Mouse (Mus musculus): ENCODE results near the gene Akt3. TPM values are rescaled to one million over a fixed set of nuclear protein-coding genes. Genes with fewer than 3 reads are reported as not detected.

Akt3 gene
- polyA plus RNA-seq, 1 experiment from 2014 or later: 33.7 TPM

DNA sequence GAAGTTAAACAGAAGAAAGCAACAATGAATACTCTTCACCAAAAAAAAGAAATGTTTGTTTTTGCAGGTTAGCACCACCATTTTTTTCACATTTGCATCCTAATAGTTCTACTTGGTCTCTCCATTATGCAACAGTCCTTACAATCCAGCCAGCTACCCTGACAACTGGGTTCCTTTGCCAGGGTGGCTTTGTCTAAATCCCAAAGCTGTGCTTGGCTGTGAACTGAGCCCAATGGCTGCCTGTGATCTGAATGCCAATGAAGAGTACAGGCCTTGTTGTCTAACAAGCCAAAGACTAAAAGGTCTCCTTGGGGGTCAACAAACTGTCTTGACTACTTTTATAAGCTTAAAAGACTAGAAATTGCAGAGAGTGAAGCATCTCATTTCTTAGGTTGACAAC lies 82.6 kb downstream of the Akt3 start:
- Histone ChIP-seq H3K4me1 (ENCODE audit: control insufficient read depth, insufficient read depth, low read length) (peaks cover 11% of the 10 kb centered on the region), H3K9me3 (ENCODE audit: control insufficient read depth, low read length) (no peaks in the 10 kb centered on the region), H3K4me2 (ENCODE audit: low read length) (no peak overlapping the region), H3K27me3 (ENCODE audit: control insufficient read depth, insufficient read depth, low read length) (no peaks in the 10 kb centered on the region), H3K36me3 (ENCODE audit: control insufficient read depth, insufficient read depth, low read length) (no peaks in the 10 kb centered on the region), H3K9ac (replicated peaks; ENCODE audit: low read length) (no peak overlapping the region), H3K4me3 (replicated peaks; ENCODE audit: low read depth, low read length) (no peak overlapping the region), H3K27ac (replicated peaks; ENCODE audit: low read depth, low read length) (no peak overlapping the region; the same call in 1 of the 2 replicates)
- ATAC-seq (ENCODE audit: low FRiP score, low TSS enrichment) (peak; percentile 84), DNase-seq (peak; percentile 84)

- H3K4me2 ChIP-seq (ENCODE audit: low read length): no peak overlapping the region
- no peak overlapping the region for H3K27ac ChIP-seq (replicated peaks; ENCODE audit: low read depth, low read length)
- no peaks in the 10 kb centered on the region for H3K27me3 ChIP-seq (ENCODE audit: control insufficient read depth, insufficient read depth, low read length)
- DNase-seq (no peak), ATAC-seq (ENCODE audit: low FRiP score, low TSS enrichment) (no peak)
- H3K36me3 ChIP-seq (ENCODE audit: control insufficient read depth, insufficient read depth, low read length): no peaks in the 10 kb centered on the region
- no peaks in the 10 kb centered on the region for H3K9me3 ChIP-seq (ENCODE audit: control insufficient read depth, low read length)
- peaks cover 11% of the 10 kb centered on the region for H3K4me1 ChIP-seq (ENCODE audit: control insufficient read depth, insufficient read depth, low read length)
- no peak overlapping the region for H3K9ac ChIP-seq (replicated peaks; ENCODE audit: low read length)
- H3K4me3 ChIP-seq (replicated peaks; ENCODE audit: low read depth, low read length): no peak overlapping the region
Observed at GRCm38 (mm10) chr1:177171300-177171699, 86.7 kb downstream of the Akt3 start.

- Histone ChIP-seq H3K9me3 (ENCODE audit: control insufficient read depth, low read length) (no peaks in the 10 kb centered on the region), H3K36me3 (ENCODE audit: control insufficient read depth, insufficient read depth, low read length) (no peaks in the 10 kb centered on the region), H3K4me3 (replicated peaks; ENCODE audit: low read depth, low read length) (no peak overlapping the region), H3K27ac (replicated peaks; ENCODE audit: low read depth, low read length) (no peak overlapping the region), H3K27me3 (ENCODE audit: control insufficient read depth, insufficient read depth, low read length) (no peaks in the 10 kb centered on the region), H3K4me2 (ENCODE audit: low read length) (no peak overlapping the region), H3K9ac (replicated peaks; ENCODE audit: low read length) (no peak overlapping the region), H3K4me1 (ENCODE audit: control insufficient read depth, insufficient read depth, low read length) (no peaks in the 10 kb centered on the region)
- DNase-seq: no peak
- 22% methylated on average over 2 of the region's 2 CpGs for WGBS
- no peak for ATAC-seq (ENCODE audit: low FRiP score, low TSS enrichment)
Observed at GRCm38 (mm10) chr1:177165789-177166188, 92.2 kb downstream of the Akt3 start.

GRCm38 (mm10) chr1:177165336-177165735 lies 92.7 kb downstream of the Akt3 start:
- no peaks in the 10 kb centered on the region for H3K4me1 ChIP-seq (ENCODE audit: control insufficient read depth, insufficient read depth, low read length)
- no peak overlapping the region for H3K4me2 ChIP-seq (ENCODE audit: low read length)
- no peaks in the 10 kb centered on the region for H3K27me3 ChIP-seq (ENCODE audit: control insufficient read depth, insufficient read depth, low read length)
- DNase-seq: no peak
- H3K4me3 ChIP-seq (replicated peaks; ENCODE audit: low read depth, low read length): no peak overlapping the region
- no peaks in the 10 kb centered on the region for H3K9me3 ChIP-seq (ENCODE audit: control insufficient read depth, low read length)
- ATAC-seq (ENCODE audit: low FRiP score, low TSS enrichment): no peak
- H3K27ac ChIP-seq (replicated peaks; ENCODE audit: low read depth, low read length): no peak overlapping the region
- H3K36me3 ChIP-seq (ENCODE audit: control insufficient read depth, insufficient read depth, low read length): no peaks in the 10 kb centered on the region
- WGBS: 33% methylated on average over 2 of the region's 2 CpGs
- no peak overlapping the region for H3K9ac ChIP-seq (replicated peaks; ENCODE audit: low read length)

DNA sequence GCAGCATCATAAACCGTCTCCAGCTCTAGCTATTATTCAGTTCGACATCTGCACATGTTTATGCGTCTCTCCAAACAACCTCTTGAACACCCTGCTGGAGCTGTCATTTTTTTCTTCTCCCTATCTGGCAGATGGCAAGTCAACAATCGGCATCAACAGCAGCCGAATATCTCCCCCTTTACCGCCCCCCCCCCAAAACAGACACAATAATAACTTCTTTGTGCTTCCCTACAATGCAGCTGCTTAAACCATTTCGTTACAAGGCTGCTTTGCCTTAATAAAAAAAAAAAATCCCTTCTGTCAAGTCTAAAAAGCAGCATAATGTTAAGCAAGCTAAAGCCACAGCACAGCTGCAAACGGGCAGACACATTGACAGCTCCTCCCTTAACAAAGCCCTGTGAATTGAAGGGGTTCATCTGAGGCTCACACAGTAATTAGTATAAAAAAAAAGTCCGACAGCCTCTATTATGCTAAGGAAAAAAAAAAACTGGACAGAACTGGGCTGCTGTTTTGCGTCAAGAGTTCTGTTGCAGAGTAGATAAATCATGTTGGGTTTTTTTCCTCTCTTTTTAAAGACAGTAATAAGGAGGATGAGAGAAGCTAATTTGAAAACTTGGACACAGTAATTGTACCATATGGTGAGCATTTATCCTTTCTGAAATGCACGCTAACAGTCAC lies 107.5 kb downstream of the Akt3 start:
- DNase-seq (peak; percentile 77), ATAC-seq (ENCODE audit: low FRiP score, low TSS enrichment) (peak; percentile 87)
- 2% methylated on average over 11 of the region's 11 CpGs for WGBS
- H3K4me3 ChIP-seq (replicated peaks; ENCODE audit: low read depth, low read length): peak overlapping the region; percentile 16
- no peaks in the 10 kb centered on the region for H3K36me3 ChIP-seq (ENCODE audit: control insufficient read depth, insufficient read depth, low read length)
- peak overlapping the region; percentile 83 for H3K27ac ChIP-seq (replicated peaks; ENCODE audit: low read depth, low read length)
- H3K9ac ChIP-seq (replicated peaks; ENCODE audit: low read length): peak overlapping the region; percentile 30
- peak overlapping the region; percentile 44 for H3K4me2 ChIP-seq (ENCODE audit: low read length)
- peaks cover 21% of the 10 kb centered on the region for H3K4me1 ChIP-seq (ENCODE audit: control insufficient read depth, insufficient read depth, low read length)
- H3K27me3 ChIP-seq (ENCODE audit: control insufficient read depth, insufficient read depth, low read length): no peaks in the 10 kb centered on the region
- H3K9me3 ChIP-seq (ENCODE audit: control insufficient read depth, low read length): no peaks in the 10 kb centered on the region

DNA sequence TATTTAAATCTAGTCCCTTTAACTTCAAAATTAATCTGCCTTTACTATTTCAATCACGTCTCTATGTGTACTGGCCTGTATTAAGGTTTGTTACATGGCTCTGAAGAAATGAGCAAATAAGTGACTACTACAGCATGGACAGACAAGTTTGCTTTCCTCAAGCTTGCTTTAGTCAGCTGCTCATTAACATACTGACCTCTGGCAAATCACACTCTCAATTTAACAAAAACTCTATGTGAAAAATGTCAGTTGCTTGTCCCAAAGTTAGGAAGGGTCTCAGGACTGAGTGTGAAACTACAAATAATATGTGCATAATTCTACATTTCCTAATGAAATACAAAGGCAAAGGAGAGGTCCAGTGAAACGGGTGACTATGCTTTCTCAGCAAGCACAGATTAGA lies 109.3 kb downstream of the Akt3 start:
- WGBS: 10% methylated on average over 2 of the region's 2 CpGs
- no peak overlapping the region for H3K4me3 ChIP-seq (replicated peaks; ENCODE audit: low read depth, low read length)
- DNase-seq: no peak

GRCm38 (mm10) chr1:177141468-177141867 lies 116.5 kb downstream of the Akt3 start:
- Histone ChIP-seq H3K27ac (replicated peaks; ENCODE audit: low read depth, low read length) (no peak overlapping the region), H3K9ac (replicated peaks; ENCODE audit: low read length) (no peak overlapping the region), H3K4me1 (ENCODE audit: control insufficient read depth, insufficient read depth, low read length) (no peaks in the 10 kb centered on the region), H3K4me2 (ENCODE audit: low read length) (no peak overlapping the region), H3K36me3 (ENCODE audit: control insufficient read depth, insufficient read depth, low read length) (no peaks in the 10 kb centered on the region), H3K4me3 (replicated peaks; ENCODE audit: low read depth, low read length) (no peak overlapping the region), H3K27me3 (ENCODE audit: control insufficient read depth, insufficient read depth, low read length) (no peaks in the 10 kb centered on the region), H3K9me3 (ENCODE audit: control insufficient read depth, low read length) (no peaks in the 10 kb centered on the region)
- no peak for DNase-seq
- ATAC-seq (ENCODE audit: low FRiP score, low TSS enrichment): no peak
- 88% methylated on average over 2 of the region's 2 CpGs for WGBS

More for the DNA sequence above, 109.3 kb downstream of the Akt3 start:
- Histone ChIP-seq H3K36me3 (ENCODE audit: control insufficient read depth, insufficient read depth, low read length) (no peaks in the 10 kb centered on the region), H3K4me1 (ENCODE audit: control insufficient read depth, insufficient read depth, low read length) (peaks cover 21% of the 10 kb centered on the region), H3K27ac (replicated peaks; ENCODE audit: low read depth, low read length) (0 out of 2 replicates have a peak overlapping the region, but pooled peaks have one; percentile 28), H3K9ac (replicated peaks; ENCODE audit: low read length) (no peak overlapping the region), H3K27me3 (ENCODE audit: control insufficient read depth, insufficient read depth, low read length) (no peaks in the 10 kb centered on the region), H3K9me3 (ENCODE audit: control insufficient read depth, low read length) (no peaks in the 10 kb centered on the region), H3K4me2 (ENCODE audit: low read length) (no peak overlapping the region)
- ATAC-seq (ENCODE audit: low FRiP score, low TSS enrichment): no peak

DNA sequence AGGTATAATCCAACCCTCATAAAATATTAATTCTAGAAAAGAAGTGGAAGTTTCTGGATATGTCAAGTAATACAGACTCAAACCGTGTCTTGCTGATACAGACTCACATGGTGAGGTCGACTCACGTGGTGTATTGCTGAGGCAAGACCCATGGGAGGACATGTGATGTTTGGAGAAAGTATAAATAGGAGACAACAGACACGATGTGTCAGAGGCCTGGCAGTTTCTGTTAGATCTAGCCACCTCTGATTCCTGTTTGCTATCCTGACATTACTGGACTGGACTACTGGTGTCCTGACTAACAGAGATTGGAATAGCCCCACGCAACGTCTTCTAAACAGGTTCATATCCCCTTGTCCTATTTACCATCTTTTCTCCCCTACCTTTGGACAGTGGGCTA lies 118.4 kb downstream of the Akt3 start:
- Histone ChIP-seq H3K27me3 (ENCODE audit: control insufficient read depth, insufficient read depth, low read length) (no peaks in the 10 kb centered on the region), H3K36me3 (ENCODE audit: control insufficient read depth, insufficient read depth, low read length) (no peaks in the 10 kb centered on the region), H3K9ac (replicated peaks; ENCODE audit: low read length) (no peak overlapping the region), H3K4me2 (ENCODE audit: low read length) (no peak overlapping the region), H3K4me1 (ENCODE audit: control insufficient read depth, insufficient read depth, low read length) (no peaks in the 10 kb centered on the region), H3K4me3 (replicated peaks; ENCODE audit: low read depth, low read length) (no peak overlapping the region), H3K9me3 (ENCODE audit: control insufficient read depth, low read length) (no peaks in the 10 kb centered on the region), H3K27ac (replicated peaks; ENCODE audit: low read depth, low read length) (no peak overlapping the region)
- DNase-seq (no peak), ATAC-seq (ENCODE audit: low FRiP score, low TSS enrichment) (no peak)
- WGBS: 83% methylated on average over 6 of the region's 6 CpGs

DNA sequence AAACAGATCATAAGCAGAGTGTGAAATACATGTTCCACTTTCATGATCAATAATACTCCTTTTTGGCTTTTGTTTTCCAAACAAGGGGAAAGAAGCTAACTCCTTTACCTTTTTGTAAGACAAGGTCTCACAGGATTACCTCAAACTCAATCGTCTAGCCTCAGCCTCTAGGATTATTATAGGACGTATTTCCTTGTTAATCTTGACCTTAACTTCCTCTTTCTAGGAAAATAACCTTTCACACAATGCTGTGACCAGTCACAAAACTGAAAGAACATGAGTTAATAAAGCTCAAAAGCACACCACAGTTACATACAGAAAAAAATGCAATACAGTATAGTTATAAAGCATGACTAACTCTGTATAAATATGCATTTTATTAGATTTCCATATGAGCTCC lies 126.5 kb downstream of the Akt3 start:
- H3K9me3 ChIP-seq (ENCODE audit: control insufficient read depth, low read length): no peaks in the 10 kb centered on the region
- H3K4me3 ChIP-seq (replicated peaks; ENCODE audit: low read depth, low read length): no peak overlapping the region
- H3K4me2 ChIP-seq (ENCODE audit: low read length): no peak overlapping the region
- no peak for DNase-seq
- H3K4me1 ChIP-seq (ENCODE audit: control insufficient read depth, insufficient read depth, low read length): no peaks in the 10 kb centered on the region
- no peaks in the 10 kb centered on the region for H3K27me3 ChIP-seq (ENCODE audit: control insufficient read depth, insufficient read depth, low read length)
- no peak overlapping the region for H3K9ac ChIP-seq (replicated peaks; ENCODE audit: low read length)
- WGBS: 72% methylated on average over 2 of the region's 2 CpGs
- H3K36me3 ChIP-seq (ENCODE audit: control insufficient read depth, insufficient read depth, low read length): 0 out of 2 replicates have a peak, but pooled peaks cover 4% of the 10 kb centered on the region
- ATAC-seq (ENCODE audit: low FRiP score, low TSS enrichment): no peak
- H3K27ac ChIP-seq (replicated peaks; ENCODE audit: low read depth, low read length): no peak overlapping the region
